Mouse (Mus musculus) liver, adult 2 months (tissue): Measurements from ENCODE around the gene 9930022D16Rik. TPM values are rescaled to one million over a fixed set of nuclear protein-coding genes. Genes with fewer than 3 reads are reported as not detected.

Source experiments
- DNase-seq: peaks from one replicate; pipeline ENCODE4 v3.0.0-alpha.2; 2011; ENCODE audit warnings: low read depth, low spot score; ENCODE audit errors: extremely low read depth
- H3K27ac ChIP-seq: fragments of 200-500 bp; replicated peaks from 2 replicates; pipeline ENCODE4 v1.5.1; 2012; ENCODE audit warnings: low read depth, mild to moderate bottlenecking, control low read depth, inconsistent platforms, low read length; ENCODE audit not compliant: insufficient read depth
- H3K27me3 ChIP-seq: fragments of 200-500 bp; 2 replicates; pipeline ENCODE4 v1.6.1; 2012; ENCODE audit warnings: mild to moderate bottlenecking, moderate library complexity, low read length, inconsistent platforms; ENCODE audit not compliant: control insufficient read depth, insufficient read depth
- H3K36me3 ChIP-seq: fragments of 200-500 bp; 2 replicates; pipeline ENCODE4 v1.6.1; 2012; ENCODE audit warnings: low read length, inconsistent platforms; ENCODE audit not compliant: control insufficient read depth, insufficient read depth
- H3K4me1 ChIP-seq: fragments of 200-500 bp; 2 replicates; pipeline ENCODE4 v1.6.1; 2011; ENCODE audit warnings: low read length; ENCODE audit not compliant: control insufficient read depth, insufficient read depth
- H3K4me3 ChIP-seq: fragments of 200-500 bp; 2 replicates; pipeline ENCODE4 v1.5.1; 2011; ENCODE audit warnings: low read depth, mild to moderate bottlenecking, control low read depth, low read length, moderate library complexity; ENCODE audit not compliant: insufficient read depth
- H3K79me2 ChIP-seq: fragments of 200-500 bp; 2 replicates; pipeline ENCODE4 v1.6.1; 2012; ENCODE audit warnings: inconsistent platforms, mild to moderate bottlenecking, low read length, moderate library complexity; ENCODE audit not compliant: control insufficient read depth, insufficient read depth
- H3K9ac ChIP-seq: fragments of 200-500 bp; 2 replicates; pipeline ENCODE4 v1.6.1; 2012; ENCODE audit warnings: low read depth, mild to moderate bottlenecking, control low read depth, inconsistent platforms, low read length
- CTCF ChIP-seq: fragments of 200-500 bp; IDR thresholded peaks from 2 replicates; pipeline ENCODE4 v1.5.1; 2011; ENCODE audit warnings: low read depth, low read length, control low read depth
- POLR2A ChIP-seq: fragments of 200-500 bp; IDR thresholded peaks from 2 replicates; pipeline ENCODE4 v1.6.1; 2011; ENCODE audit warnings: low read length, control low read depth; ENCODE audit not compliant: insufficient read depth; ENCODE audit errors: extremely low read depth
- WGBS: fragments of 180-500 bp; shearing (Covaris S2); methylation state at CpG from one replicate; pipeline ENCODE4 v1.1.7; 2018; 5-methylcytosine and 5-hydroxymethylcytosine counted together
- polyA plus RNA-seq: library from polyadenylated mRNA; depleted of rRNA; stranded (reverse); fragments of >200 nt; gene quantifications from 2 replicates; pipeline ENCODE4 v1.2.3, GENCODE M21; 2012
- total RNA-seq: library from RNA; depleted of rRNA; stranded (reverse); fragments of >200 nt; gene quantifications from 2 replicates; pipeline ENCODE4 v1.2.3, GENCODE M21; 2014

Gene 9930022D16Rik
- total and polyA plus RNA-seq, 2 experiments: not detected

GRCm38 (mm10) chr11:109425392-109426271 is 11.9 kb downstream of the 9930022D16Rik start, which contains the start of gene Amz2:
Gene Amz2, plus strand, starts transcription at chr11:109425946.
- under 1% methylated on average over 65 of the region's 65 CpGs for WGBS
- H3K79me2 ChIP-seq: no peaks in the 10 kb centered on the region
- DNase-seq: peak; percentile 93
- H3K27ac ChIP-seq: peak within 1 kb of the TSS; percentile 21; the same call in 1 of the 2 replicates
- peaks cover 2% of the 10 kb centered on the region; the same call in 1 of the 2 replicates for H3K4me1 ChIP-seq
- H3K9ac ChIP-seq: peak within 1 kb of the TSS; percentile 72
- TF ChIP-seq CTCF (peak; percentile 90), POLR2A (peak; percentile 81)
- H3K36me3 ChIP-seq: peaks cover 6% of the 10 kb centered on the region
- H3K27me3 ChIP-seq: no peaks in the 10 kb centered on the region
- peak within 1 kb of the TSS; percentile 68 for H3K4me3 ChIP-seq

GRCm38 (mm10) chr11:109426272-109426586 is 12.5 kb downstream of the 9930022D16Rik start:
- Histone ChIP-seq H3K36me3 (peaks cover 10% of the 10 kb centered on the region), H3K9ac (peak overlapping the region; percentile 72), H3K79me2 (no peaks in the 10 kb centered on the region), H3K27me3 (no peaks in the 10 kb centered on the region), H3K4me3 (peak overlapping the region; percentile 68), H3K27ac (peak overlapping the region; percentile 21; the same call in 1 of the 2 replicates), H3K4me1 (peaks cover 2% of the 10 kb centered on the region; the same call in 1 of the 2 replicates)
- WGBS: 1% methylated on average over 11 of the region's 11 CpGs
- TF ChIP-seq POLR2A (no peak), CTCF (no peak)
- DNase-seq: no peak

GRCm38 (mm10) chr11:109427353-109427752 is 13.6 kb downstream of the 9930022D16Rik start:
- H3K79me2 ChIP-seq: no peaks in the 10 kb centered on the region
- H3K27me3 ChIP-seq: no peaks in the 10 kb centered on the region
- no peak overlapping the region for H3K27ac ChIP-seq
- no peak overlapping the region for H3K9ac ChIP-seq
- H3K36me3 ChIP-seq: peaks cover 10% of the 10 kb centered on the region
- DNase-seq: no peak
- H3K4me1 ChIP-seq: peaks cover 2% of the 10 kb centered on the region; the same call in 1 of the 2 replicates
- no peak overlapping the region for H3K4me3 ChIP-seq
- WGBS: 96% methylated on average over 5 of the region's 5 CpGs
- TF ChIP-seq CTCF (no peak), POLR2A (no peak)

GRCm38 (mm10) chr11:109434233-109434798 is 20.6 kb downstream of the 9930022D16Rik start:
- 85% methylated on average over 16 of the region's 16 CpGs for WGBS
- H3K4me3 ChIP-seq: no peak overlapping the region
- H3K79me2 ChIP-seq: no peaks in the 10 kb centered on the region
- peaks cover 16% of the 10 kb centered on the region for H3K36me3 ChIP-seq
- H3K27ac ChIP-seq: no peak overlapping the region
- H3K4me1 ChIP-seq: no peaks in the 10 kb centered on the region
- no peaks in the 10 kb centered on the region for H3K27me3 ChIP-seq
- DNase-seq: no peak
- H3K9ac ChIP-seq: no peak overlapping the region
- TF ChIP-seq POLR2A (no peak), CTCF (no peak)

- H3K36me3 ChIP-seq: peaks cover 8% of the 10 kb centered on the region
- no peaks in the 10 kb centered on the region for H3K27me3 ChIP-seq
- no peaks in the 10 kb centered on the region for H3K4me1 ChIP-seq
- no peaks in the 10 kb centered on the region for H3K79me2 ChIP-seq
- 79% methylated on average over 7 of the region's 8 CpGs for WGBS
- TF ChIP-seq POLR2A: no peak
- TF ChIP-seq CTCF: no peak
- no peak overlapping the region for H3K4me3 ChIP-seq
- no peak overlapping the region for H3K9ac ChIP-seq
- DNase-seq: no peak
- H3K27ac ChIP-seq: no peak overlapping the region
Measured at GRCm38 (mm10) chr11:109436889-109437288, 23.2 kb downstream of the 9930022D16Rik start.

- H3K36me3 ChIP-seq: peaks cover 7% of the 10 kb centered on the region
- H3K9ac ChIP-seq: no peak overlapping the region
- DNase-seq: no peak
- WGBS: 31% methylated on average over 5 of the region's 5 CpGs
- H3K4me1 ChIP-seq: no peaks in the 10 kb centered on the region
- no peak overlapping the region for H3K4me3 ChIP-seq
- no peaks in the 10 kb centered on the region for H3K79me2 ChIP-seq
- H3K27me3 ChIP-seq: no peaks in the 10 kb centered on the region
- no peak overlapping the region for H3K27ac ChIP-seq
- no peak for TF ChIP-seq CTCF
- TF ChIP-seq POLR2A: no peak
Measured at GRCm38 (mm10) chr11:109439209-109439608, 25.5 kb downstream of the 9930022D16Rik start.
